Mouse (Mus musculus) olfactory bulb, adult 2 months (tissue): Measurements from ENCODE around the gene AC109138.7.

Experiments
- CTCF ChIP-seq: fragments of 200-500 bp; IDR thresholded peaks from 2 replicates; pipeline ENCODE4 v1.5.1; 2012; ENCODE audit warnings: low read depth, mild to moderate bottlenecking, low read length, moderate library complexity; ENCODE audit not compliant: insufficient read depth
- POLR2A ChIP-seq: fragments of 200-500 bp; IDR thresholded peaks from 2 replicates; pipeline ENCODE4 v1.6.1; 2012; ENCODE audit warnings: mild to moderate bottlenecking, low read depth, low read length, moderate library complexity; ENCODE audit not compliant: insufficient read depth

DNA sequence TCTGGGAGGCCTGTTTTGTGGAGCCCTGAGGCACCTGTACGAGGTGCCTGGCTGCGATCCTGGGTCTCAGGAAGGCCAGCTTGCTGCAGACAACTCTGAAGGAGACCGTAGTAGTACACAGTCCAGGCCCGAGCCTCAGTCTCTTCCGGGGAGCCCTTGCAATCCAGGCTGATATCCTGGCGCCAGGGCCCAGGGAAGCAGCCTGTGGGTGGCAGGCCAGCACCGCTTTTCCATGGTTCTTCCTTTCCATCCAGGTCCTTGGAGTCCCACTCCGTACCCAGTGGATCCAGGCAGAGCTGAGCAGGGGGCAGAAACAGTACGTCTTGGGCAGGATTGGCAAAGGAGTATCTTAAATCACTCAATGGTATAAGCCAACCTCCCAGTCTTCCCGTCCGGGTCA lies 41.2 kb upstream of the AC109138.7 start:
- TF ChIP-seq CTCF = no peak
- TF ChIP-seq POLR2A = no peak
